Mouse (Mus musculus): Measurements from ENCODE around the gene Krtap6-2.

Krtap6-2 gene

GRCm38 (mm10) chr16:89420011-89420410, at the start of gene Krtap6-2:
Krtap6-2 (minus strand) TSS chr16:89420111.
- no peak for DNase-seq (ENCODE audit: low read depth)

GRCm38 (mm10) chr16:89461189-89461588, 41.3 kb upstream of the Krtap6-2 start:
- DNase-seq (ENCODE audit: low read depth) = no peak

DNA sequence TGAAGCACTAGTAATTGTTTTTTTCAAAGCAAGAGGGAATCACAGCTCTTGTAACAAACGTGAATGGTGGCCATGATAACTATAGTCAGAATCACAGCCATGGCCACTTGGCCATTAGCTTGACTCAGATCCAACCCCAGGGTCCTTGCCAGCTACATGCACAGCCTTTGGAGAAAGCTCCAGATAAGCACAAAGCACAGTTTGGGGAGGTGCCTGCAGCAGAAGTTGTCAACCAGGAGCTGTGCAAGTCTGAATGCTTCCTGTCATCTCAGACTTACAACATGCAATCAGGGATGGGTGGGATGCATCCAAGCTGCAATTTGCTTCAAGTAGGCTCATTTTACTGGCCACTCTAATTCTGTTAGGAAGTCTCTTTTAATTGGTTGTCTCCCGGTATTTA, 9.7 kb upstream of the Krtap6-2 start:
- DNase-seq (ENCODE audit: low read depth) = no peak

- DNase-seq (ENCODE audit: low read depth) = no peak
Observed at GRCm38 (mm10) chr16:89425310-89425709, 5.4 kb upstream of the Krtap6-2 start.

GRCm38 (mm10) chr16:89416311-89416710, 3.6 kb downstream of the Krtap6-2 start:
- DNase-seq (ENCODE audit: low read depth) = no peak

- no peak for DNase-seq (ENCODE audit: low read depth)
Observed at GRCm38 (mm10) chr16:89410345-89411068, 9.4 kb downstream of the Krtap6-2 start.

DNA sequence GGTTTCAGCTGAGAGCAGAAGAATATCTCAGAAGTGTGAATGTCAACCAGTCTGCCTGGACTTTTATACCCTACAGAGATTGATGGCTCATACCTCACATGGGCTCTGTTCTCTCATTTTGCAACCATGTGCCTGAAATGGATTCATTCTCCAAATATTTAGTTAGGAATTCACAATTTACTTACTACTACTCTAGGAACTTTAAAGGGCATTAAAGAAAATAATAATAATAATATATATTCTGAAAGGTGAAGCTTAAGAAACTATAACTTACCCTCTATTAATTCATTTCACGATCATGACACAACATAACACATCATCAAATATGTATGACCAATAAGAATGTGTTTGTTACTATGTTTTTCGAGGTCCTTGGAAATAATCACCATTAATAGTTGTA, 16.1 kb downstream of the Krtap6-2 start, which contains the start of gene Krtap21-1:
Gene Krtap21-1, minus strand, starts transcription at position 101 of the 400 bp plus-strand sequence.
- no peak for DNase-seq (ENCODE audit: low read depth)

- DNase-seq (ENCODE audit: low read depth) = no peak
Observed at GRCm38 (mm10) chr16:89372734-89373461, 47.0 kb downstream of the Krtap6-2 start.
